Mouse (Mus musculus): Measurements from ENCODE around the gene Gm30737.
"Not testable (repeated sequence)": the region's sequence is repeated elsewhere in the genome, so short reads cannot be mapped to it uniquely, and the experiment has no call there.

Gm30737 gene

GRCm38 (mm10) chrY:14400410-14400809, at the start of gene Gm30737:
Gene Gm30737 (plus strand): TSS chrY:14400710.
- not testable (repeated sequence) for DNase-seq (ENCODE audit: low read depth)

All from naive thymus-derived CD4-positive, alpha-beta T cell, adult 2 months (primary cell).